Mouse (Mus musculus) intestine, embryonic 16.5 days (tissue): ENCODE measurements at regions not wholly inside any gene's neighbourhood (a gene's known extent, or its start where the extent isn't known, plus 50 kb on each side); places are given as distances from the start of the nearest gene placed in this dataset.
A peak's percentile ranks its signal among the peaks of the same experiment; 100 is the strongest.
"Not testable (repeated sequence)": the region's sequence is repeated elsewhere in the genome, so short reads cannot be mapped to it uniquely, and the experiment has no call there.

Experiments
- ATAC-seq: fragments of 200-750 bp; cut with Nextera tagmentation; 2 replicates; pipeline ENCODE4 v1.8.0; 2017; ENCODE audit warnings: moderate TSS enrichment, moderate library complexity
- H3K27ac ChIP-seq: fragments of 300-500 bp; sonication (generic); 2 replicates; pipeline ENCODE4 v1.5.1; 2014; ENCODE audit warnings: mild to moderate bottlenecking, low read length
- H3K27me3 ChIP-seq: fragments of 300-500 bp; sonication (generic); replicated peaks from 2 replicates; pipeline ENCODE4 v1.6.1; 2014; ENCODE audit warnings: low read length, control low read depth, mixed read lengths; ENCODE audit not compliant: control insufficient read depth, insufficient read depth
- H3K36me3 ChIP-seq: fragments of 300-500 bp; sonication (generic); 2 replicates; pipeline ENCODE4 v1.6.1; 2014; ENCODE audit warnings: low read length, control low read depth; ENCODE audit not compliant: control insufficient read depth, insufficient read depth
- H3K4me1 ChIP-seq: fragments of 300-500 bp; sonication (generic); 2 replicates; pipeline ENCODE4 v1.6.1; 2014; ENCODE audit warnings: low read length, control low read depth, mixed read lengths; ENCODE audit not compliant: control insufficient read depth, insufficient read depth
- H3K4me2 ChIP-seq: fragments of 300-500 bp; sonication (generic); 2 replicates; pipeline ENCODE4 v1.6.1; 2014; ENCODE audit warnings: low read depth, low read length, control low read depth
- H3K4me3 ChIP-seq: fragments of 300-500 bp; sonication (generic); 2 replicates; pipeline ENCODE4 v1.5.1; 2014; ENCODE audit warnings: mild to moderate bottlenecking, low read length
- H3K9ac ChIP-seq: fragments of 300-500 bp; sonication (generic); 2 replicates; pipeline ENCODE4 v1.6.1; 2014; ENCODE audit warnings: low read depth, low read length
- H3K9me3 ChIP-seq: fragments of 300-500 bp; sonication (generic); 2 replicates; pipeline ENCODE4 v1.6.1; 2016; ENCODE audit warnings: low read length, control low read depth; ENCODE audit not compliant: control insufficient read depth
- WGBS: fragments of 180-500 bp; shearing (Covaris S2); extraction: QIAGEN DNeasy Blood & Tissue Kit; methylation state at CpG from one replicate; pipeline ENCODE4 v1.1.7; 2014; 5-methylcytosine and 5-hydroxymethylcytosine counted together

DNA sequence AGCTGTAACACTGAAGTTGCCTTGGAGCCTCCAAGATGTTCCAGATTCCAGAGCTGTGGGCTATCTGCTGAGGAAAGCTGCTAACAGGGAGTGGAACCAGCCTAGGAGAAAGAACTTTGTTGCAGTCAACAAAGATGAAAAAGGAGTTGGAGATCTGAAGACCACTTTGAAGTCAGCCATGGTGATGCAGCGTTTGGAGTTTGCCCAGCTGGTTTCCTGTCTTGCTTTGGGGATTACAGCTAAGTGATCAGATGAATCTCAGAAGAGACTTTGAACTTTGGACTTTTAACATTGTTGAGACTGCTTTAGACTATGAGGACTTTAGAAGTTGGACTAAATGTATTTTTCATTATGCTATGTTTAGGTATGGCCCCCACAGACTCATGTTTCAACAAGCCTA, 297.6 kb downstream of the Gadd45g start:
- not testable (repeated sequence) for H3K9me3 ChIP-seq, H3K27ac ChIP-seq, H3K27me3 ChIP-seq, H3K36me3 ChIP-seq, ATAC-seq, H3K4me2 ChIP-seq, H3K4me3 ChIP-seq, H3K9ac ChIP-seq, H3K4me1 ChIP-seq
- 74% methylated on average over 1 of the region's 1 CpGs for WGBS

GRCm38 (mm10) chr13:52145926-52146325, 299.4 kb downstream of the Gadd45g start:
- no peak overlapping the region for H3K9ac ChIP-seq
- H3K9me3 ChIP-seq = peaks cover 8% of the 10 kb centered on the region; the same call in 1 of the 2 replicates
- no peak for ATAC-seq
- WGBS = 70% methylated on average over 5 of the region's 5 CpGs
- H3K36me3 ChIP-seq = no peaks in the 10 kb centered on the region
- no peak overlapping the region for H3K4me2 ChIP-seq
- H3K27me3 ChIP-seq = no peaks in the 10 kb centered on the region
- no peaks in the 10 kb centered on the region for H3K4me1 ChIP-seq
- no peak overlapping the region for H3K4me3 ChIP-seq
- no peak overlapping the region for H3K27ac ChIP-seq

GRCm38 (mm10) chr13:52150281-52150680, 303.8 kb downstream of the Gadd45g start:
- WGBS = 87% methylated on average over 8 of the region's 8 CpGs
- no peak overlapping the region for H3K4me2 ChIP-seq
- no peak overlapping the region for H3K4me3 ChIP-seq
- no peak overlapping the region for H3K9ac ChIP-seq
- no peaks in the 10 kb centered on the region for H3K27me3 ChIP-seq
- H3K9me3 ChIP-seq = peaks cover 5% of the 10 kb centered on the region; the same call in 1 of the 2 replicates
- peaks cover 16% of the 10 kb centered on the region for H3K4me1 ChIP-seq
- ATAC-seq = no peak
- no peak overlapping the region for H3K27ac ChIP-seq
- H3K36me3 ChIP-seq = no peaks in the 10 kb centered on the region

DNA sequence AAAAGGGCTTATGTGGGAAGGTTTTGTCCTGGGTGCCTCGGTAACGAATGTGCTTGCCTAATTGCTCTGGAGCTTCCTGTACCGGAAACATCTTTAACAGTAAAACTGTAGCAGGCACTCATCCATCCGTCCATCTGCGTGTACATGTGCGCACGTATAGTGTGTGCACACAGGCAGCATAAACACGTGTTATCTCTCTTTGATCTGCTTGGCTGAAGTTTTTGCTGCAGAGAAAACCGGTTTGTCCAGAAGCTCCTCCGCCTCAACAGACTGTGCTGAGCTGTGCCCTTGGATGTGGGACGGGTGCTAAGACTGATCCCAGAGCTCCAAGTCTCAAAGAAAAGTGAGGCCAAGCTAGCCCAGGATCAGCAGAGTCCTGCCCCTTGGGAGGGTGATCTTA, 305.3 kb downstream of the Gadd45g start:
- Histone ChIP-seq H3K9me3 (no peaks in the 10 kb centered on the region), H3K27ac (peak overlapping the region; percentile 32; the same call in 1 of the 2 replicates), H3K4me1 (peaks cover 22% of the 10 kb centered on the region), H3K27me3 (no peaks in the 10 kb centered on the region), H3K4me3 (no peak overlapping the region), H3K9ac (no peak overlapping the region), H3K4me2 (no peak overlapping the region; the same call in 1 of the 2 replicates), H3K36me3 (no peaks in the 10 kb centered on the region)
- WGBS = 39% methylated on average over 11 of the region's 11 CpGs
- peak; percentile 88 for ATAC-seq

DNA sequence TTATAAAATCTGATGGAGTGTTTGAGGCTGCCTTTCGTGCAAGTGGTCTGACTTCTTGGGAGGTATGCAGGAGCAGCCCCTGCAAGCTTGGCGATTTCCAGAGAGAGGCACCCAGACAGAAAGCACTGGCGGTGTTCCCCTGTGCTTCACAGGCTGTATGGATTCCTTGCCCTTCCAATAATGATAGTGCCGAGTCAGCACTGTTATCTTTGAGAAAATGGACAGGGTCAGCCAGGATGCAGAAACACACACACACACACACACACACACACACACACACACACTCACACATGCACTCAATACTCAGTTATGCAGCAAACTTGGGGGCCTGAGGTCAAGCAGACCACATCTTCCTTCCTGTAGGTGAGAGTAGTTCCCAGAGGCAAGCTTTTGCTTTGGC, 305.7 kb downstream of the Gadd45g start:
- ATAC-seq = no peak
- no peak overlapping the region for H3K9ac ChIP-seq

GRCm38 (mm10) chr13:52153030-52153429, 306.6 kb downstream of the Gadd45g start:
- no peak overlapping the region for H3K27ac ChIP-seq
- H3K4me1 ChIP-seq = peaks cover 22% of the 10 kb centered on the region
- H3K4me2 ChIP-seq = no peak overlapping the region
- H3K9me3 ChIP-seq = no peaks in the 10 kb centered on the region
- ATAC-seq = no peak
- H3K9ac ChIP-seq = no peak overlapping the region
- 89% methylated on average over 4 of the region's 4 CpGs for WGBS
- H3K27me3 ChIP-seq = no peaks in the 10 kb centered on the region
- no peaks in the 10 kb centered on the region for H3K36me3 ChIP-seq
- no peak overlapping the region for H3K4me3 ChIP-seq

More for the DNA sequence above, 305.7 kb downstream of the Gadd45g start:
- peak overlapping the region; percentile 32; the same call in 1 of the 2 replicates for H3K27ac ChIP-seq
- peaks cover 22% of the 10 kb centered on the region for H3K4me1 ChIP-seq
- 19% methylated on average over 4 of the region's 4 CpGs for WGBS
- no peaks in the 10 kb centered on the region for H3K9me3 ChIP-seq
- no peak overlapping the region; the same call in 1 of the 2 replicates for H3K4me2 ChIP-seq
- H3K36me3 ChIP-seq = no peaks in the 10 kb centered on the region
- H3K4me3 ChIP-seq = no peak overlapping the region
- no peaks in the 10 kb centered on the region for H3K27me3 ChIP-seq

- Histone ChIP-seq H3K27ac (no peak overlapping the region), H3K9me3 (no peaks in the 10 kb centered on the region), H3K4me2 (no peak overlapping the region), H3K4me1 (peaks cover 22% of the 10 kb centered on the region), H3K36me3 (no peaks in the 10 kb centered on the region), H3K9ac (no peak overlapping the region), H3K27me3 (no peaks in the 10 kb centered on the region), H3K4me3 (no peak overlapping the region)
- no peak for ATAC-seq
- 67% methylated on average over 4 of the region's 4 CpGs for WGBS
These were observed 307.1 kb downstream of the Gadd45g start for GRCm38 (mm10) chr13:52153576-52153975.

GRCm38 (mm10) chr13:52154111-52154843, 307.8 kb downstream of the Gadd45g start:
- Histone ChIP-seq H3K4me2 (no peak overlapping the region), H3K9me3 (no peaks in the 10 kb centered on the region), H3K27me3 (no peaks in the 10 kb centered on the region), H3K36me3 (no peaks in the 10 kb centered on the region), H3K4me1 (peaks cover 22% of the 10 kb centered on the region), H3K9ac (no peak overlapping the region), H3K4me3 (no peak overlapping the region), H3K27ac (no peak overlapping the region)
- 70% methylated on average over 5 of the region's 5 CpGs for WGBS
- no peak for ATAC-seq

- 0 out of 2 replicates have a peak overlapping the region, but pooled peaks have one; percentile 1 for H3K27ac ChIP-seq
These were observed 308.5 kb downstream of the Gadd45g start for GRCm38 (mm10) chr13:52154844-52155587.

More at GRCm38 (mm10) chr13:52154844-52155587, 308.5 kb downstream of the Gadd45g start:
- no peak overlapping the region for H3K4me3 ChIP-seq
- H3K9me3 ChIP-seq = no peaks in the 10 kb centered on the region
- peak; percentile 67 for ATAC-seq
- peaks cover 22% of the 10 kb centered on the region for H3K4me1 ChIP-seq
- H3K4me2 ChIP-seq = peak overlapping the region; percentile 14; the same call in 1 of the 2 replicates
- H3K36me3 ChIP-seq = no peaks in the 10 kb centered on the region
- H3K27me3 ChIP-seq = no peaks in the 10 kb centered on the region
- H3K9ac ChIP-seq = no peak overlapping the region
- WGBS = 25% methylated on average over 14 of the region's 14 CpGs
